Mouse (Mus musculus) CH12.LX (cell line): Measurements from ENCODE around the gene Brat1. TPM values are rescaled to one million over a fixed set of nuclear protein-coding genes. Genes with fewer than 3 reads are reported as not detected.

ENCODE experiments used
- DNase-seq: peaks from one replicate; pipeline ENCODE4 v3.0.0-alpha.2; 2013; ENCODE audit errors: extremely low read depth
- H3K27ac ChIP-seq: 2 replicates; pipeline ENCODE4 v1.5.1; 2012; ENCODE audit warnings: low read depth, mild to moderate bottlenecking, control low read depth, moderate library complexity; ENCODE audit not compliant: insufficient read depth
- H3K27me3 ChIP-seq: replicated peaks from 2 replicates; pipeline ENCODE3; 2012; ENCODE audit warnings: inconsistent platforms
- H3K36me3 ChIP-seq, 2 experiments: replicated peaks in 1 of 2; 2 replicates each; pipeline versions ENCODE3 to v1.6.1; 2012; ENCODE audit warnings: inconsistent platforms in 1 of 2, low read length in 1 of 2, mild to moderate bottlenecking in 1 of 2, mixed read lengths in 1 of 2, moderate library complexity in 1 of 2; ENCODE audit not compliant: control insufficient read depth in 1 of 2, insufficient read depth in 1 of 2
- H3K4me1 ChIP-seq, 2 experiments: 2 replicates each; pipeline ENCODE4 v1.6.1; 2012; ENCODE audit warnings: inconsistent platforms in 1 of 2, moderate library complexity in 1 of 2; ENCODE audit not compliant: insufficient read depth in 2 of 2, control insufficient read depth in 1 of 2
- H3K4me2 ChIP-seq: 2 replicates; pipeline ENCODE4 v1.6.1; 2012; ENCODE audit warnings: low read depth, mild to moderate bottlenecking, control low read depth; ENCODE audit not compliant: poor library complexity, insufficient read depth, severe bottlenecking
- H3K4me3 ChIP-seq, 3 experiments: fragments of 150-350 bp in 1 of 3; sonication (generic) in 1 of 3; replicated peaks in 1 of 3; 2 replicates each; pipeline versions ENCODE3 to v1.5.1; 2011 to 2012; ENCODE audit warnings: low read depth in 2 of 3, low read length in 2 of 3, mild to moderate bottlenecking in 2 of 3, moderate library complexity in 2 of 3, control low read depth in 1 of 3, improper control_type of control experiment in 1 of 3, inconsistent platforms in 1 of 3, mixed read lengths in 1 of 3; ENCODE audit not compliant: poor library complexity in 1 of 3
- H3K79me2 ChIP-seq: replicated peaks from 2 replicates; pipeline ENCODE4 v1.6.1; 2012; ENCODE audit warnings: mild to moderate bottlenecking, moderate library complexity; ENCODE audit not compliant: control insufficient read depth, poor library complexity, insufficient read depth, severe bottlenecking; ENCODE audit errors: extremely low read depth
- H3K9ac ChIP-seq: 2 replicates; pipeline ENCODE4 v1.6.1; 2012; ENCODE audit warnings: low read depth, mild to moderate bottlenecking, control low read depth, moderate library complexity; ENCODE audit not compliant: insufficient read depth
- H3K9me3 ChIP-seq: replicated peaks from 2 replicates; pipeline ENCODE3; 2012; ENCODE audit warnings: low read length, inconsistent platforms, mixed read lengths
- CTCF ChIP-seq, 2 experiments: IDR thresholded peaks in 1 of 2; conservative IDR thresholded peaks in 1 of 2; 2 replicates each; pipeline ENCODE4 v1.5.1; 2011 to 2012; ENCODE audit warnings: low read depth in 2 of 2, low read length in 2 of 2, improper control_type of control experiment in 1 of 2, inconsistent platforms in 1 of 2, mild to moderate bottlenecking in 1 of 2, moderate library complexity in 1 of 2
- IRF4 ChIP-seq: IDR thresholded peaks from 2 replicates; pipeline ENCODE4 v1.6.1; 2014; ENCODE audit warnings: low read depth, mild to moderate bottlenecking, inconsistent platforms, low read length, improper control_type of control experiment
- JUND ChIP-seq: conservative IDR thresholded peaks from 2 replicates; pipeline ENCODE4 v1.6.1; 2011; ENCODE audit warnings: low read depth, low read length, improper control_type of control experiment
- MAX ChIP-seq: IDR thresholded peaks from 2 replicates; pipeline ENCODE4 v1.6.1; 2011; ENCODE audit warnings: low read length, improper control_type of control experiment
- MEF2A ChIP-seq: IDR thresholded peaks from 2 replicates; pipeline ENCODE4 v1.6.1; 2014; ENCODE audit warnings: low read depth, mild to moderate bottlenecking, inconsistent platforms, low read length, improper control_type of control experiment, borderline replicate concordance
- PAX5 ChIP-seq: IDR thresholded peaks from 2 replicates; pipeline ENCODE4 v1.6.1; 2012; ENCODE audit warnings: low read length, inconsistent platforms, mixed read lengths
- POLR2A ChIP-seq: IDR thresholded peaks from 2 replicates; pipeline ENCODE4 v1.6.1; 2011; ENCODE audit warnings: low read depth, mild to moderate bottlenecking, improper control_type of control experiment, low read length
- POLR2AphosphoS2 ChIP-seq: IDR thresholded peaks from 2 replicates; pipeline ENCODE4 v1.6.1; 2011; ENCODE audit warnings: low read depth, low read length, improper control_type of control experiment
- RAD21 ChIP-seq: IDR thresholded peaks from 2 replicates; pipeline ENCODE4 v1.6.1; 2011; ENCODE audit warnings: low read depth, mild to moderate bottlenecking, low read length, improper control_type of control experiment, moderate library complexity
- TBP ChIP-seq: conservative IDR thresholded peaks from 2 replicates; pipeline ENCODE4 v1.6.1; 2011; ENCODE audit warnings: low read depth, low read length, improper control_type of control experiment
- TCF12 ChIP-seq: IDR thresholded peaks from 2 replicates; pipeline ENCODE4 v1.6.1; 2014; ENCODE audit warnings: low read depth, mild to moderate bottlenecking, inconsistent platforms, low read length, improper control_type of control experiment
- ZC3H11A ChIP-seq: IDR thresholded peaks from 2 replicates; pipeline ENCODE4 v1.6.1; 2012; ENCODE audit warnings: low read depth, mild to moderate bottlenecking, inconsistent platforms, low read length, improper control_type of control experiment
- dilution Hi-C: fragments of 300-500 bp; cut with MboI; formaldehyde crosslinking; loops from 2 replicates; pipeline ENCODE4 v1.14.3; 2020; ENCODE audit warnings: low sequenced_read_pairs; ENCODE audit not compliant: extremely low pct_unique_long_range_greater_than_20kb, extremely low pct_ligation_motif_present
- in situ Hi-C: fragments of 300-500 bp; cut with MboI; formaldehyde crosslinking; loops from 3 replicates; pipeline ENCODE4 v1.14.3; 2019; ENCODE audit warnings: low sequenced_read_pairs, low pct_ligation_motif_present, low pct_unique_long_range_greater_than_20kb, mixed read lengths
- polyA plus RNA-seq: library from polyadenylated mRNA; unstranded; fragments of >175 nt; gene quantifications from 2 replicates; pipeline ENCODE4 v1.2.1, GENCODE M21; 2012; ENCODE audit warnings: low read depth; ENCODE audit not compliant: insufficient read length
- total RNA-seq, 2 experiments: library from RNA; depleted of rRNA; stranded (reverse); fragments of 300-350 nt in 1 of 2; fragments of >200 nt in 1 of 2; gene quantifications; 2 replicates each; pipeline ENCODE4 v1.2.3; 2012 to 2014

Gene Brat1
- total and polyA plus RNA-seq, 3 experiments, result 9.8 to 15.0 (median 10.9) TPM

GRCm38 (mm10) chr5:140680051-140680450 is 24.8 kb upstream of the Brat1 start:
- TF ChIP-seq MAX (no peak), IRF4 (no peak)
- no peak overlapping the region for H3K27ac ChIP-seq
- H3K9ac ChIP-seq, result no peak overlapping the region
- H3K4me2 ChIP-seq, result no peak overlapping the region
- peaks cover 3 to 58% of the 10 kb centered on the region in 2 experiments for H3K36me3 ChIP-seq
- in situ Hi-C loops (no loop called here), dilution Hi-C loops (no loop called here)
- H3K79me2 ChIP-seq, result no peaks in the 10 kb centered on the region
- DNase-seq, result no peak
- H3K4me1 ChIP-seq, result peaks cover 0 to 28% of the 10 kb centered on the region in 2 experiments; a peak in 2 of 4 replicates
- no peak overlapping the region for H3K4me3 ChIP-seq
- H3K9me3 ChIP-seq, result no peaks in the 10 kb centered on the region
- no peaks in the 10 kb centered on the region for H3K27me3 ChIP-seq

DNA sequence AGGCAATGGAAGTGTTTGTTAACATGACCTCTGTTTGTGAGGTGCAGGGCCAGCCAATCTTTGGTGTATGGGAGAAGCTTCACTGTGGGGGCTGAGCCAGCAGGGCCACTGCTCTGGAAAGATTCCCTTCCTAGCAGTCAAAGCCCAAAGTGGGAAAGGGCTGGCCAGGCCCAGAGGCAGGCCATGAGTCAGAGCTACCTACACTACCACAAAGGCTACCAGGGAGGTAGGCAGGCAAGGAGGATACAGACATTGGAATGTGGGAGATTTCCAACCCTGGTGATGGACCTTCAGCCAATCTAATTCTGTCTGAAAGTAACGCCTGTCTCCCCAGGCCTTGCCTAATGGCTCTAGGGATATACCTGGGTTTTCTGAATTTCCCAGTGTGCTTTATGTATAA is 23.9 kb upstream of the Brat1 start:
- peaks cover 2 to 55% of the 10 kb centered on the region in 2 experiments for H3K36me3 ChIP-seq
- H3K27me3 ChIP-seq, result no peaks in the 10 kb centered on the region
- H3K79me2 ChIP-seq, result no peaks in the 10 kb centered on the region
- H3K4me1 ChIP-seq, result peaks cover 0 to 28% of the 10 kb centered on the region in 2 experiments; a peak in 2 of 4 replicates
- in situ Hi-C loops (no loop called here), dilution Hi-C loops (no loop called here)
- no peak overlapping the region for H3K4me3 ChIP-seq
- no peaks in the 10 kb centered on the region for H3K9me3 ChIP-seq
- no peak overlapping the region for H3K9ac ChIP-seq
- no peak overlapping the region for H3K27ac ChIP-seq
- H3K4me2 ChIP-seq, result no peak overlapping the region
- TF ChIP-seq TBP (no peak), PAX5 (no peak)
- no peak for DNase-seq

- TF ChIP-seq TBP, result no peak
- TF ChIP-seq ZC3H11A, result no peak
- no peak for TF ChIP-seq POLR2AphosphoS2
- no peak for TF ChIP-seq RAD21
- no peak for TF ChIP-seq POLR2A
- TF ChIP-seq TCF12, result no peak
- no peak for TF ChIP-seq CTCF (conservative IDR thresholded peaks at IDR 0.05 in 1 of 2, IDR thresholded peaks at IDR 0.05 in 1 of 2; ENCODE audit: low read depth in 2 of 2, low read length in 2 of 2)
- TF ChIP-seq JUND, result no peak
- TF ChIP-seq MEF2A, result no peak
- TF ChIP-seq, all 38 proteins: peak for 0
These were observed 22.7 kb upstream of the Brat1 start for GRCm38 (mm10) chr5:140682113-140682512.

More at GRCm38 (mm10) chr5:140682113-140682512, 22.7 kb upstream of the Brat1 start:
- Histone ChIP-seq H3K4me3 (no peak overlapping the region), H3K27me3 (no peaks in the 10 kb centered on the region), H3K4me1 (peaks cover 0 to 18% of the 10 kb centered on the region in 2 experiments; a peak in 2 of 4 replicates), H3K9ac (no peak overlapping the region), H3K36me3 (peaks cover 2 to 61% of the 10 kb centered on the region in 2 experiments), H3K27ac (no peak overlapping the region), H3K4me2 (no peak overlapping the region), H3K79me2 (no peaks in the 10 kb centered on the region), H3K9me3 (no peaks in the 10 kb centered on the region)
- in situ Hi-C loops, result no loop called here
- DNase-seq, result no peak
- dilution Hi-C loops, result no loop called here
